Mouse (Mus musculus) left cerebral cortex, postnatal 36 days (tissue): ENCODE data around the gene Gm20837. TPM values are rescaled to one million over a fixed set of nuclear protein-coding genes. Genes with fewer than 3 reads are reported as not detected.
"Not testable (repeated sequence)": the region's sequence is repeated elsewhere in the genome, so short reads cannot be mapped to it uniquely, and the experiment has no call there.

ENCODE experiments used
- DNase-seq, 2 experiments: peaks; one replicate each; pipeline ENCODE4 v3.0.0; 2021 to 2022; ENCODE audit warnings: low spot score in 2 of 2, mixed read lengths in 1 of 2
- intact Hi-C: fragments of 180-260 bp; cut with DNase I; formaldehyde crosslinking; loops from one replicate; pipeline ENCODE4 v1.15.1; 2025
- total RNA-seq, 2 experiments: library from RNA; stranded (reverse); gene quantifications; 2 replicates each; pipeline ENCODE4 v1.2.3; 2021

The Gm20837 gene
- not detected for total RNA-seq

- intact Hi-C loops, DNase-seq: not testable (repeated sequence)
These were observed at the start of gene Gm20837 for GRCm38 (mm10) chrY:90400948-90401347. Gene Gm20837, plus strand, starts transcription at chrY:90401248.
